Mouse (Mus musculus) megakaryocyte, embryonic 14.5 days (primary cell): ENCODE measurements around the gene Hist1h1d. TPM values are rescaled to one million over a fixed set of nuclear protein-coding genes. Genes with fewer than 3 reads are reported as not detected.
"Not testable (repeated sequence)": the region's sequence is repeated elsewhere in the genome, so short reads cannot be mapped to it uniquely, and the experiment has no call there.

Experiments
- H3K27me3 ChIP-seq: replicated peaks from 2 replicates; pipeline ENCODE3; 2012; ENCODE audit warnings: inconsistent platforms
- H3K36me3 ChIP-seq: replicated peaks from 2 replicates; pipeline ENCODE3; 2012; ENCODE audit warnings: low read length, inconsistent platforms, mixed read lengths
- H3K4me1 ChIP-seq: 2 replicates; pipeline ENCODE4 v1.6.1; 2012; ENCODE audit warnings: inconsistent platforms
- H3K4me3 ChIP-seq: replicated peaks from 2 replicates; pipeline ENCODE3; 2012; ENCODE audit warnings: moderate library complexity, mild to moderate bottlenecking, inconsistent platforms
- H3K9me3 ChIP-seq: 2 replicates; pipeline ENCODE4 v1.6.1; 2012; ENCODE audit warnings: inconsistent platforms
- FLI1 ChIP-seq: IDR thresholded peaks from 2 replicates; pipeline ENCODE4 v1.6.1; 2012; ENCODE audit warnings: low read length, inconsistent platforms, mixed read lengths
- GATA1 ChIP-seq: IDR thresholded peaks from 3 replicates; pipeline ENCODE4 v1.6.1; 2012; ENCODE audit warnings: mixed read lengths, low read length, inconsistent platforms, borderline replicate concordance
- polyA plus RNA-seq: library from polyadenylated mRNA; stranded (reverse); fragments of >175 nt; gene quantifications from 2 replicates; pipeline ENCODE4 v1.2.3, GENCODE M21; 2012; ENCODE audit warnings: low replicate concordance; ENCODE audit not compliant: insufficient read depth

The Hist1h1d gene
- polyA plus RNA-seq, 1 experiment: 2.1 TPM

DNA sequence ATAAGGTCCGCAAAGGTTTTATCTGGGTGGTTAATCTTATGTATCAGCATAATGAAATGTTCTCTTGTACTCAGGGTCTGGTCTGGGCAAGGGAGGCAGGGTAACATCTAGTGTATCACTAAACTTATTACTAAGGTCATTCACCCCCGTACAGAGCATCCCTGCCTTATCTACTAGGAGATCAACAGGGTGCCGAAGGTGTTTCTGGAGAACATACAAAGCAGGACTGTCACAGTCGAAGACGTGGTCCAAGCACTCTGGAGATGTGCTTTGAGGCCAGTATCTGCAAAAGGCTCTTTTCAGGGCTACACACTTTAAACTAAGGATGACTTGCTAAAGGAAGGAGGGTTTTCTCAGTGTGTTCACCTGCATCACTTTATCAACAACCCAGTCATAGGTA lies 6.4 kb upstream of the Hist1h1d start:
- Histone ChIP-seq H3K4me3 (no peak overlapping the region), H3K36me3 (no peaks in the 10 kb centered on the region), H3K4me1 (peaks cover 34% of the 10 kb centered on the region), H3K27me3 (no peaks in the 10 kb centered on the region), H3K9me3 (no peaks in the 10 kb centered on the region)
- TF ChIP-seq FLI1 (no peak), GATA1 (no peak)

GRCm38 (mm10) chr13:23550761-23551145 lies 2.3 kb upstream of the Hist1h1d start:
- no peak for TF ChIP-seq FLI1
- no peak for TF ChIP-seq GATA1
- Histone ChIP-seq H3K36me3 (no peaks in the 10 kb centered on the region), H3K4me3 (peak overlapping the region; percentile 87), H3K9me3 (no peaks in the 10 kb centered on the region), H3K27me3 (no peaks in the 10 kb centered on the region), H3K4me1 (peaks cover 63% of the 10 kb centered on the region)

DNA sequence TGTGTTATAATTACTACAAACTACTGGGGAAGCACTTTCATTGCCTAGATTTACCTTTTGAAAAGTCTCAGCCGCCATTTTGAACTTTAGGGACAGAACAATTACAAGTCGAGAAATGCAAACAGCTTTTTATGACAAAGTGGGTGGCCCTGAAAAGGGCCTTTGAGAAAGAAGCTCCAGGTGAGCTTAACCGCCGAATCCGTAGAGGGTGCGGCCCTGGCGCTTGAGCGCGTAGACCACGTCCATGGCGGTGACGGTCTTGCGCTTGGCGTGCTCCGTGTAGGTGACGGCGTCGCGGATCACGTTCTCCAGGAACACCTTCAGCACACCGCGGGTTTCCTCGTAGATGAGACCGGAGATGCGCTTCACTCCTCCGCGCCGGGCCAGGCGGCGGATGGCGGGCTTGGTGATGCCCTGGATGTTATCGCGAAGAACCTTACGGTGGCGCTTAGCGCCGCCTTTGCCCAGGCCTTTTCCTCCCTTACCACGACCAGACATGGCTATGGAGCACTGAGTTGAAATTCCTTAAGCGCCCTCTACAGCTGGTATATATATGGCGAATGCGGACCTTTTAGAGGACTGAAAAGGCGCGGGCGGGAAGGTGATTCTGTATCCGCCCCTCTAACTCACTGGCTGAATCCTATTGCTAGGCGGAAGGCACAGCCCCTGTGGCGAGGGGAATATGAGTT lies 1.8 kb upstream of the Hist1h1d start, which contains the start of gene Hist1h4f:
Gene Hist1h4f (minus strand): TSS at position 503 of the 689 bp plus-strand sequence.
- Histone ChIP-seq H3K4me3 (peak within 1 kb of the TSS; percentile 87), H3K4me1 (peaks cover 67% of the 10 kb centered on the region)
- H3K36me3 ChIP-seq, H3K27me3 ChIP-seq, H3K9me3 ChIP-seq: not testable (repeated sequence)

DNA sequence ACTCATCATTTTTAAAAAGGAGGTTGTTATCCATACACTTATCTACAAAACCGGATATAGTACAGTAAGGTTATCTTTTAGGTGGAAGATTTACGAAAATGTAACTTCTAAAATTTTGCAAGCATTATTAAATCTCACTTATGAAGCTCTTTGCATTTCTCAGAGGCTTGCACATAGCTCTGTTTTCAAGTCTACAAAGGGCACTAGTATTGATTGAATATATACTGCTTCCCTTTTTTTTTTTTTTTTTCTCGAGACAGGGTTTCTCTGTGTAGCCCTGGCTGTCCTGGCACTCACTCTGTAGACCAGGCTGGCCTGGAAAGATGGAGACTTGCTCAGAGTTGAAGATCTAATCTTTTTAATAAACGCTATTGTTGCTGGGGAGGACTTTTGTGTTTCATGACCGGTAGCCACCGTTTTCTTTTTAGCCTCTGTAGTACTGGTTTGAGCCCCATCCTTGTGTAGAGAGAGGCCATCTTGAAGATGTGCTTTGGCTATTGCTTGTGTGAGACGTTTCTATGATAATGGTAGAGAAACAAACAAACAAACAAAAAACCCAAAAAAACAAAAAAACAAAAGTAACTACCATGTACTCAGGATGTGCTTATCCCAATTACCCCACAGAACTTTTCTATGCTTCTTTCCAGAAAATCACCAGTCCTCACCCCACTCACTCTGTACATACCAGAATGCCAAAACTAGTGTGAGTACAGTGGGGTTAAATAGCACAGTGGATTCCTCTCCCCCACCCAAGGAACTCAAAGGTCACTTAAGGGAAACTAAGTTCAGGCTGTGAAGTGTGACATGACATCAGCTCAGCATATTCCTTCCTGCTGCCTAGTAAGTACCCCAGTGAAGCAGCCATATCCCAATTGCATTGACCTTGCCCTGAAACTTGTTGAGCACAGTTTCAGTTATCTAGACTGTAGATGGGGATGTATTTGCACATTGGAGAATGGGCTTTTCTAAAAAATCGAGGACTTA lies 839 bp upstream of the Hist1h1d start:
- no peak for TF ChIP-seq FLI1
- TF ChIP-seq GATA1: no peak
- Histone ChIP-seq H3K9me3 (no peaks in the 10 kb centered on the region), H3K4me1 (peaks cover 68% of the 10 kb centered on the region), H3K4me3 (peak overlapping the region; percentile 87), H3K36me3 (no peaks in the 10 kb centered on the region), H3K27me3 (no peaks in the 10 kb centered on the region)

DNA sequence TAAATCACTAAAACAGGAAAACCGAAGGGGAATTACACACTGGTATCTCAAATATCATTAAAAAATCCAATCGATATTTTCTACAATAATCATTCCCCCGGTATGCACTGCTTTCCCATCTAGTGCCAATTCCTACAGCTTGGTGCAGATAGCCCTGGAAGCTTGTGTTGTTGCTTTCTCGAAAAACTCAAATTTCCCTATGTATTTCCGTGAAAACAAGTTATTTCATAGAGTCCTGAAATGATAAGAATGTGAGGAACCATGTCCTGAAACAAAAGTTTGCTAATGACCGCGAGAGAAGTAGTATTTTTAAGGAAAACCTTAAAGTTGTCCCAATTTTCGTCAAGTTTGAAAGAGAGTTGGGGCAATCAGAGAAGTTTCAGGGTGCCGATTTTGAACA lies 1.3 kb downstream of the Hist1h1d start:
- H3K4me1 ChIP-seq: peaks cover 66% of the 10 kb centered on the region
- H3K27me3 ChIP-seq: no peaks in the 10 kb centered on the region
- H3K9me3 ChIP-seq: no peaks in the 10 kb centered on the region
- TF ChIP-seq GATA1: no peak
- no peak for TF ChIP-seq FLI1
- H3K36me3 ChIP-seq: no peaks in the 10 kb centered on the region
- peak overlapping the region; percentile 90 for H3K4me3 ChIP-seq

GRCm38 (mm10) chr13:23554925-23555838 lies 2.1 kb downstream of the Hist1h1d start:
- peak overlapping the region; percentile 90 for H3K4me3 ChIP-seq
- H3K36me3 ChIP-seq: no peaks in the 10 kb centered on the region
- no peaks in the 10 kb centered on the region for H3K9me3 ChIP-seq
- H3K4me1 ChIP-seq: peaks cover 61% of the 10 kb centered on the region
- TF ChIP-seq GATA1 (no peak), FLI1 (no peak)
- no peaks in the 10 kb centered on the region for H3K27me3 ChIP-seq

DNA sequence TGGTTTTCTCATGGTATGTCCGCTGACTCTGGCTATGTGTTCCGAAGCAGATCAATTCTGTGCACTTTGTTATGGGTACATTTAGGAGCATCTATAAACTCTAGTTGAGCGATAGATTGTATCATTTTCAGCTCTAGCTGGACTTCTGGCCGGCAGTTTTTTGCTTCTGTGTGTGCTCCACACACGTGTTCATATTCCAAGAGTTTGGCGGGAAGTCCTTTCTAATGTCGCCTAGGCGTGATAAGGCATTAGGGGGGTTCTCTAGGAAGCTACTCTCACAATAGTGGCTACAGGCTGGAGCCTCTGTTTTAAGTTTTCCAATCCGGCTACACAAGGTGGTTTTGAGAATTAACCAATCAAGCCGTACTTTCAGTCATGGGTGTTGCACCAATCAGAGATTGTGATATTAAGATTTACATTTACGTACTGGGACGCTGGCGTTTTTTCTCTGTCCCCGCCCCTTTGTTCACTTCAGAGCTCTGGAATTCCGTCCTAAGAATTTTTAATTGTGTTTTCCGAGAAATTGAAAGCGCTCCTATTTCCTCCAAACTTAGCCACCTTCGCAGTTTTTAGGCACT lies 2.9 kb downstream of the Hist1h1d start:
- Histone ChIP-seq H3K27me3 (no peaks in the 10 kb centered on the region), H3K9me3 (no peaks in the 10 kb centered on the region), H3K36me3 (no peaks in the 10 kb centered on the region), H3K4me1 (peaks cover 53% of the 10 kb centered on the region), H3K4me3 (peak overlapping the region; percentile 90)
- TF ChIP-seq FLI1 (no peak), GATA1 (no peak)

DNA sequence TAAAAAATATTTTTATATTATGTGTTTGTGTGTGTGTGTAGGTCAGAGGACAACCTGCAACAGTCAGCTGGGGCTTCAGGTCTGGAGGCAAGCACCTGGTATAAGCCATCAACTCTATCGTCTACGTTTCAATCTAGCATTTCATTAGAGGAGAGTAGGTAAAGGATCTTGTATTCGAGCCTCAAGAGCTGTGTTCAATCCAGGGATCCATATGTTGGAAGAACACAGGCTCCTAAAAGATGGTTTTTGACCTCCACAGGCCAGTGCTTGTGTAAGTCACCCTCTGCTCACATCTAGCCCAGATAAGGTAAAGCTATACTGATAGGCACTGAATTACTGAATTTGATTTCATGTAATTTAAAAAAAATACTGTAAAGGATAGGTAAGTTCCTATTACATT lies 3.8 kb downstream of the Hist1h1d start:
- Histone ChIP-seq H3K4me1 (peaks cover 45% of the 10 kb centered on the region), H3K27me3 (no peaks in the 10 kb centered on the region), H3K4me3 (peak overlapping the region; percentile 80), H3K36me3 (no peaks in the 10 kb centered on the region), H3K9me3 (no peaks in the 10 kb centered on the region)
- TF ChIP-seq GATA1 (no peak), FLI1 (no peak)

GRCm38 (mm10) chr13:23560699-23561098 lies 7.6 kb downstream of the Hist1h1d start:
- H3K9me3 ChIP-seq, H3K36me3 ChIP-seq, H3K27me3 ChIP-seq: not testable (repeated sequence)
- Histone ChIP-seq H3K4me1 (peaks cover 38% of the 10 kb centered on the region), H3K4me3 (peak overlapping the region; percentile 65)

- not testable (repeated sequence) for H3K36me3 ChIP-seq, H3K9me3 ChIP-seq
- H3K4me1 ChIP-seq: peaks cover 30% of the 10 kb centered on the region
These were observed 8.4 kb downstream of the Hist1h1d start for GRCm38 (mm10) chr13:23561531-23561882.

DNA sequence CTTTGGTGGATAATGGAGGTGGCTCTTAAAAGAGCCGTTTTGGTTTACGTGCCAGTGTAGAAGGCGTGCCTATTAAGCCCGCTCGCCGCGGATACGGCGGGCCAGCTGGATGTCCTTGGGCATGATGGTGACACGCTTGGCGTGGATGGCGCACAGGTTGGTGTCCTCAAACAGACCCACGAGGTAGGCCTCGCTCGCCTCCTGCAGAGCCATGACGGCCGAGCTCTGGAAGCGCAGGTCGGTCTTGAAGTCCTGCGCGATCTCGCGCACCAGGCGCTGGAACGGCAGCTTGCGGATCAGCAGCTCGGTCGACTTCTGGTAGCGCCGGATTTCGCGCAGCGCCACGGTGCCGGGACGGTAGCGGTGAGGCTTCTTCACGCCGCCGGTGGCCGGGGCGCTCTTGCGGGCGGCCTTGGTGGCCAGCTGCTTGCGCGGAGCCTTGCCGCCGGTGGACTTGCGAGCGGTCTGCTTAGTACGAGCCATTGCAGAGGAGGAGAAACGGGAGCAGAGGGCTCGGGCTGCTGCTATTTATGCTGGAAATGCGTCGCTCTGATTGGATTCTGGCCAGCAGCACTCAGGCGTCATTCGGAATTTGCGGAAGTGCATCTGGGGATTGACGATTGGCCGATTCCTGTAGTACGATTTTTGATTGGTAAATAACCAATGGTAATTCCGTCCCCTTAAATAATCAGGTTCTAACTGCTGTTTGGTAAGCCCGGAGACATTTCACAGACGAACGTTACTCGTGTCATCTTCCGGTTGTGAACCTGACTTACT lies 9.0 kb downstream of the Hist1h1d start, which contains the start of gene Hist1h3e:
Gene Hist1h3e (minus strand): TSS at position 487 of the 777 bp plus-strand sequence.
- not testable (repeated sequence) for H3K36me3 ChIP-seq, H3K9me3 ChIP-seq, H3K27me3 ChIP-seq
- H3K4me1 ChIP-seq: peaks cover 26% of the 10 kb centered on the region
- H3K4me3 ChIP-seq: peak within 1 kb of the TSS; percentile 91

More at GRCm38 (mm10) chr13:23561531-23561882, 8.4 kb downstream of the Hist1h1d start:
- H3K4me3 ChIP-seq: peak overlapping the region; percentile 33
- not testable (repeated sequence) for H3K27me3 ChIP-seq
